Mouse (Mus musculus): ENCODE data around the gene R3hcc1l.

R3hcc1l gene

GRCm38 (mm10) chr19:42600591-42600990 lies 82.0 kb downstream of the R3hcc1l start:
- DNase-seq (ENCODE audit: low read depth, low spot score): no peak

- DNase-seq (ENCODE audit: low read depth, low spot score): no peak
Observed at GRCm38 (mm10) chr19:42601445-42601844, 82.9 kb downstream of the R3hcc1l start.

GRCm38 (mm10) chr19:42602041-42602440 lies 83.5 kb downstream of the R3hcc1l start:
- DNase-seq (ENCODE audit: low read depth, low spot score): no peak

- DNase-seq (ENCODE audit: low read depth, low spot score): no peak
Observed at GRCm38 (mm10) chr19:42602576-42602975, 84.0 kb downstream of the R3hcc1l start.

GRCm38 (mm10) chr19:42608082-42608481 lies 89.5 kb downstream of the R3hcc1l start:
- DNase-seq (ENCODE audit: low read depth, low spot score): no peak

- no peak for DNase-seq (ENCODE audit: low read depth, low spot score)
Observed at GRCm38 (mm10) chr19:42609716-42610115, 91.2 kb downstream of the R3hcc1l start.

- no peak for DNase-seq (ENCODE audit: low read depth, low spot score)
Observed at GRCm38 (mm10) chr19:42611746-42612145, 93.2 kb downstream of the R3hcc1l start.

GRCm38 (mm10) chr19:42612654-42613053 lies 94.1 kb downstream of the R3hcc1l start, which contains the start of gene Loxl4:
Gene Loxl4, minus strand, starts transcription at chr19:42612813.
- DNase-seq (ENCODE audit: low read depth, low spot score): no peak

GRCm38 (mm10) chr19:42613116-42613515 lies 94.6 kb downstream of the R3hcc1l start:
- no peak for DNase-seq (ENCODE audit: low read depth, low spot score)

GRCm38 (mm10) chr19:42613647-42614225 lies 95.2 kb downstream of the R3hcc1l start:
- DNase-seq (ENCODE audit: low read depth, low spot score): no peak

- DNase-seq (ENCODE audit: low read depth, low spot score): no peak
Observed at GRCm38 (mm10) chr19:42628068-42628467, 109.5 kb downstream of the R3hcc1l start.

GRCm38 (mm10) chr19:42631541-42631961 lies 113.0 kb downstream of the R3hcc1l start:
- no peak for DNase-seq (ENCODE audit: low read depth, low spot score)

- DNase-seq (ENCODE audit: low read depth, low spot score): no peak
Observed at GRCm38 (mm10) chr19:42632301-42632700, 113.7 kb downstream of the R3hcc1l start.

GRCm38 (mm10) chr19:42633650-42634049 lies 115.1 kb downstream of the R3hcc1l start:
- no peak for DNase-seq (ENCODE audit: low read depth, low spot score)

- DNase-seq (ENCODE audit: low read depth, low spot score): no peak
Observed at GRCm38 (mm10) chr19:42636631-42637030, 118.1 kb downstream of the R3hcc1l start.

- DNase-seq (ENCODE audit: low read depth, low spot score): no peak
Observed at GRCm38 (mm10) chr19:42638604-42639481, 120.3 kb downstream of the R3hcc1l start.

- DNase-seq (ENCODE audit: low read depth, low spot score): no peak
Observed at GRCm38 (mm10) chr19:42639544-42639943, 121.0 kb downstream of the R3hcc1l start.

GRCm38 (mm10) chr19:42640211-42640610 lies 121.7 kb downstream of the R3hcc1l start:
- DNase-seq (ENCODE audit: low read depth, low spot score): no peak
